Mouse (Mus musculus): ENCODE data around the gene Cbx7. TPM values are rescaled to one million over a fixed set of nuclear protein-coding genes. Genes with fewer than 3 reads are reported as not detected.

The Cbx7 gene
- total RNA-seq (2017), result 3.4 and 5.5 TPM in 2 replicates

DNA sequence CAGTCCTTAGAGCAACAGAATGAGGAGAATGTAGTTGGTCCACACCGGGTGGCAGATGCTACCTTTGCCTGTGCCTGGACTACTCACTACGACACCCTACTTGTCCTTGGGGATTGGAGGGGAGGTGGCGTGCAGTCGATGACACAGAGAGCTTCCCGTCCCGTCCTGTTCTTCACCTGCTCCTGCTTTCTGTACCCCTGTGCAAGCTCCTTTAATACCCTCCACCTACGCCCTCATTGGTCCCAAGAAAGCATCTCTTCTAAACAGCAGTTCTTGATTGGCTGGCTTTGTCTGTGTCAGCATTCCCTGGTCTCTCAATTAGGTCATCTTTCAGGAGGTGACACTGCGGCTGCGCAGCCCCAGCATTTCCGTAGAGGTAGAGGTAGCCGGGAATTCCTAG lies at the start of gene Cbx7:
TSS of gene Cbx7 (minus strand) at position 180 of the 400 bp plus-strand sequence.
- ATAC-seq (replicated peaks; ENCODE audit: low read depth, poor library complexity, severe bottlenecking), result no peak

DNA sequence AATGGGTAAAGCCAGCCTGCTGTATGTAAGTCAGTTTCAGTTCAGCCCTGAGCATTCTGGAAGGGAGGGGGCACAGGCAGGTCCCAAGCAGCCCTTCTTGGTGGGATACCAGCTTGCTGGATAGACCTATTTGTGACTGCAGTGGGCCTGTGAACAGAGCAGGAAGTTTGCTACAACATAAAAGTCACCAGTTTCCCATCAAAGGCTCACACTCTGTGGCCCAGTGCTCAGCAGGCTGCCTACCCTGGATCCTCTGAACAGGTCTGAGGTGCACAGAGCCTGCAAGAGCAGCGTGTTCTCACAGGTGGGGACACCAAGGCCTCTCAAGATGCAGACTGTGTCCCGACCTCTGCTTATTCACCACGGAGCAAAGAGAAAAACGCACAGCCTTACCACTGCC lies 49.6 kb upstream of the Cbx7 start:
- ATAC-seq (replicated peaks; ENCODE audit: low read depth, poor library complexity, severe bottlenecking), result no peak

DNA sequence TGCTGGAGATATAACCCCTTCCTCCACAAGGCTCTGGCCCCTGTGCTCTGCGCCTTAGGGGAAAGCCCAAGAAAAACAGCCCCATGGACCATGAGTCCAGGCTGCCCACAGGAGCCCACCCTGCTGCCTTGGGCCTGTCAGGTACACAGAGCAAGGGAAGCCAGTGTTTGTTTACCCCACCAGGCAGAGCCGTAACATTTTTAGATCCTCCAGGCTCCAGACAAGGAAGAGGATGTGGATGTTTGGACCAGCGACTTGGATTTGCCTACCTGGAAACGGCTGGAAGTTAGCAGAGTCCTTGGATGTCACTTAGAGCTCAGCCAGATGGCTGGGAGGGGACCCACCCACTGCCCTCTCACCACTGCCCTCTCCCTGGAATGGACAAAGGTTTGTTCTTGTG lies 48.7 kb upstream of the Cbx7 start:
- ATAC-seq (replicated peaks; ENCODE audit: low read depth, poor library complexity, severe bottlenecking), result no peak

GRCm38 (mm10) chr15:80019220-80019619 lies 48.3 kb upstream of the Cbx7 start:
- ATAC-seq (replicated peaks; ENCODE audit: low read depth, poor library complexity, severe bottlenecking), result no peak

GRCm38 (mm10) chr15:80016563-80017301 lies 45.8 kb upstream of the Cbx7 start:
- no peak for ATAC-seq (replicated peaks; ENCODE audit: low read depth, poor library complexity, severe bottlenecking)

DNA sequence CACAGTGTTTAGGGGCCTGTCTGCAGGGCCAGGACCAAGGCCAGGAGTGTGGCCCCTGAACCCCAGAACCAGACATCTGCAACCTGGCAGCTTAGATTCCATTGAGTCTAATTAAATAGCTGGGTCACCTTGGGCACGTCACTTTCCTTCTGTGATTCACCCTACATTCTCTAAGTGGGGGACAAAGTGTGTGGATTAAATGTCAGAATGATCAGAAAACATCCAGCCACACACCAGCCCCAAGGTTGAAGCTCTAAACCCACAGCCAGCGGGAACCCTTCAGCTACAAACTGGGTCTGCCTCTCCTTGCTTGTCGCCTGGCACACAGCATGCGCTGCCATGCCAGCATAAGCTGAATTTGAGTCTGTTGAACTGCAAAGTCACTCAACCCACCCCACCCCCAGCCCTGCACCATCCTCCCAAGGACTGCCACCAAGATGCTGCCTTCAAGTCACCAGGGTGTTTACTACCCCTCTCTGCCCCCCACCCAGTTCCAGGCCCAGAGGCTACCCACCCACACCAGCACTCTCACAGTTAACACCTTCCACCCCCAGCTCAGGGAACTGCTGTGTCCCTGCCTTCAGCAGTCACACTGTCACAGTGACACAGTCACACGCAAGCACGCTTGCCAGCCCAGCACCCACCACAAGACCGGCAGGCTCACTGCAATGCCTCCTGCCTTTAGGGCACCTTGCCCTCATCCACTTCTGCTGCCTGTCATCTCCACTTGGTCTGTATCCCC lies 44.5 kb upstream of the Cbx7 start:
- ATAC-seq (replicated peaks; ENCODE audit: low read depth, poor library complexity, severe bottlenecking), result 0 out of 2 replicates have a peak, but pooled peaks have one; percentile 6

- ATAC-seq (replicated peaks; ENCODE audit: low read depth, poor library complexity, severe bottlenecking), result peak; percentile 18; the same call in 1 of the 2 replicates
Measured at GRCm38 (mm10) chr15:80014321-80015210, 43.6 kb upstream of the Cbx7 start, which contains the start of gene Pdgfb. TSS of gene Pdgfb (minus strand) at chr15:80014977.

- ATAC-seq (replicated peaks; ENCODE audit: low read depth, poor library complexity, severe bottlenecking), result no peak
Measured at GRCm38 (mm10) chr15:80014031-80014320, 43.1 kb upstream of the Cbx7 start.

- no peak for ATAC-seq (replicated peaks; ENCODE audit: low read depth, poor library complexity, severe bottlenecking)
Measured at GRCm38 (mm10) chr15:80013256-80014030, 42.5 kb upstream of the Cbx7 start.

- no peak for ATAC-seq (replicated peaks; ENCODE audit: low read depth, poor library complexity, severe bottlenecking)
Measured at GRCm38 (mm10) chr15:80012527-80013201, 41.7 kb upstream of the Cbx7 start.

DNA sequence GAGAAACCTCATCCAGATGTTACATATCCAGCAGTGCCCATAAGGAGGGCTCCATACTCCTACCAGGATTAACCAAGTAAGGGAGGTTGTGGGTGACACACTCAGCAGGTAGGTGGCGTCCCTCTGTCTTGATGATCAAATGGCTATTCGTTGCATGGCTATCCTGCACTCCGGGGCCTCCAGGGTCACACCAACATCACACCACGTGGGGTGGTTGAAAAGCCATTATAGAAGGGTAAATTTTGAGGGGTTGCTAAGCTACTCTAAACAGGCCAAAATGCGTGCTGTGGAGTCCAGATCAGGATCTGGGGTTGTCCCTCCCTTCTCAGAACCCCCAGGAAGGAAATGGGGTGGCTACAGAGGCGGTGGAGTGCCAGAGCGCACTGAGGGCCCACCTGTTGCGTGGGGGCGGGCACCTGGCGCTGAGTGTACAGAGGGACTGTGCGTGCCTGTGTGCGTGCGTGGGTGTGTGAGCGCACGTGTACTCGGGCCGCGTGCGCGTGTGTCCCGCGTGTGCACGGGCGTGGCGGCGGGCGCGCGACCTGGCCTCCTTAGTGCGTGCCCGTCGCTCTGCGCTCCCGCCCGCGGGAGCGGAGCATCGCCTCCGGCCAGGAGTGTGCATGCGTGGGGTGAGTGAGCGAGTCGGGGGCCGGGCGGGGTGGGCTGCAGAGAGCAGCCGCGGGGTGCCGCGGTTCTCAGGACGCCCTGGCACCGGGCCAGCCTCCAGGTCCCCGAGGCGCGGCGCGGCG lies 41.0 kb upstream of the Cbx7 start:
- ATAC-seq (replicated peaks; ENCODE audit: low read depth, poor library complexity, severe bottlenecking), result 0 out of 2 replicates have a peak, but pooled peaks have one; percentile 16

- no peak for ATAC-seq (replicated peaks; ENCODE audit: low read depth, poor library complexity, severe bottlenecking)
Measured at GRCm38 (mm10) chr15:80011194-80011593, 40.3 kb upstream of the Cbx7 start.

DNA sequence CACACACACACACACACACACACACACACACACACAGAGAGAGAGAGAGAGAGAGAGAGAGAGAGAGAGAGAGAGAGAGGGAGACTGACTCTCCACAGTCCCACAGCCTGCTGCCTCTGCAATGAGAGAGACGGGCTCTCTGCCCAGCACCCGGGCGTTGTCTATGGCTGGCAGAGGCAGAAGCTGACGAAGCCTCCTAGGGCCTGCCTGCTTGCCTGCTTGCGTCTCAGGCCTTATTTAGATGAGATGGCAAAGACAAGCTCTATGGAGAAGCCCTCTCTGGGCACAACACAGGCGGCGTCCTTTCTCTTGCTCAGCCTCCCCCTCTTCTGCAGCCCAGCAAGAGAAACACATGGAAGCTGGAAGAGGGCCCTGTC lies 39.3 kb upstream of the Cbx7 start:
- ATAC-seq (replicated peaks; ENCODE audit: low read depth, poor library complexity, severe bottlenecking), result no peak

- ATAC-seq (replicated peaks; ENCODE audit: low read depth, poor library complexity, severe bottlenecking), result no peak
Measured at GRCm38 (mm10) chr15:80009421-80010181, 38.7 kb upstream of the Cbx7 start.

- no peak for ATAC-seq (replicated peaks; ENCODE audit: low read depth, poor library complexity, severe bottlenecking)
Measured at GRCm38 (mm10) chr15:80008461-80008860, 37.5 kb upstream of the Cbx7 start.

DNA sequence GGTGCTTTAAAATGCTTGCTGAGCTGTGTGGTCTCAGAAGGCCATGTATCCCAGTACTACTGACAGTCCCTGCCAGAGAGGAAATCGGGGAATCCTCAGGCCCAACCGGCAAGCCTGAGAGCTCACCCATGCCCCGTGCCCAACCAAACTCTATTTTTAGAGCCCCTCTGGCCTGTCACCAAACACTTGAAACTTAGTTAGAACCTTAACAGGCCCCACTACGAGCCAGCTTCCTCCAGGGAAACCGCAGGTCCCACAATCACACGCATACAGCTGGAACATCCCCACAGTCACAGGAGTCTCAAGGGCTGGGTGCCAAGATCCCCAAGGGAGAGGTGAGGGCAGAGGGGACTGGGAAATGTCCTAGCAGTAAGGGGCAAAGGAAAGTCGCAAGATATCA lies 35.2 kb upstream of the Cbx7 start:
- ATAC-seq (replicated peaks; ENCODE audit: low read depth, poor library complexity, severe bottlenecking), result peak; percentile 79

DNA sequence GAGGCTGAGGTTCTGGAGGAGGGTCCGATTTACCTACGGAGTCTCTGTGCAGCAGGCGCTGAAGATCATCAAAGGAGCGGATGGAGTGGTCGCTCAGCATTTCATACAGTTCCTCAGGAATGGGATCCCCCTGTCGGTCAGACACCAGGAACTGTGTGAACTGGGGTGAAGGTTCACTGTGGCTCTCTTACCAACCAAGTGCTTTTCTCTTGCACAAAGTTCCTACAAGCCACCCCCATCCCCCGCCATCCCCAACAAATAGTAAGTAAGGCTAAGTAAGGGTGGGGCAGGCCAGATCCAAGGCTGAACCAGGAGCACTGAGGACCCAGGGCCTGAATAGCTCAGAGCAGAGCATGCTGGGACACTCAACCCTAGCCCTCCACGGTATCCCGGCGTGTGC lies 34.5 kb upstream of the Cbx7 start:
- ATAC-seq (replicated peaks; ENCODE audit: low read depth, poor library complexity, severe bottlenecking), result no peak
